Mouse (Mus musculus) retina, adult 2 months (tissue): ENCODE measurements around the gene 2610001J05Rik.

ENCODE experiments used
- DNase-seq: peaks from one replicate; pipeline ENCODE4 v3.0.0-alpha.2; 2012; ENCODE audit warnings: low read depth, low spot score

The 2610001J05Rik gene

GRCm38 (mm10) chr6:13835720-13836665, 35.3 kb downstream of the 2610001J05Rik start:
- DNase-seq, result no peak

- DNase-seq, result no peak
Observed at GRCm38 (mm10) chr6:13832770-13833169, 38.5 kb downstream of the 2610001J05Rik start.

- no peak for DNase-seq
Observed at GRCm38 (mm10) chr6:13828877-13829276, 42.4 kb downstream of the 2610001J05Rik start.
